Mouse (Mus musculus): ENCODE data around the gene Dgke. TPM values are rescaled to one million over a fixed set of nuclear protein-coding genes. Genes with fewer than 3 reads are reported as not detected.
"Not testable (repeated sequence)": the region's sequence is repeated elsewhere in the genome, so short reads cannot be mapped to it uniquely, and the experiment has no call there.

Gene Dgke
- polyA plus RNA-seq, 1 experiment from 2014 or later: 5.7 TPM

DNA sequence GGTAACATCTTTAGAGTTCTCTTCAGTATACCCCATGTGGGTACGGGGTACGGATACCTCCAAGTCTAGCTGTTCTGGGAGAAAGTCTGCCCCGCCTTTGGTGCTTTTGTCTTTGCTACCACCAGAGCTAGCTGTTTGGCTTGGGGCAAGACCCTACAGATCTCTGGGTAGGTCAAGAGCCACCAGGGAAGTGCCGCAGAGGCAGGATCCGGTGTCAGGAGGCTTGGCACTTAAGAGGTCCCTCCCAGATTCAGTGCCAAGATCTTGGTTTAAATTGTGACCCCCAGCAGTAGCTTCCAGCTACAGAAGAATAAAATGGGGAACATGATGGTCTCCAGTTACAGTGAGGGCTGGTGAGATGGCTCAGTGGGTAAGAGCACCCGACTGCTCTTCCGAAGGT lies 65.1 kb downstream of the Dgke start:
- Histone ChIP-seq H3K36me3 (peaks cover 14% of the 10 kb centered on the region), H3K4me3 (peak overlapping the region; percentile 73), H3K4me2 (peak overlapping the region; percentile 69), H3K9me3 (replicated peaks) (no peaks in the 10 kb centered on the region), H3K4me1 (replicated peaks) (peaks cover 37% of the 10 kb centered on the region), H3K27ac (no peak overlapping the region), H3K9ac (no peak overlapping the region), H3K27me3 (no peaks in the 10 kb centered on the region)
- no peak for ATAC-seq (replicated peaks; ENCODE audit: insufficient number of reproducible peaks, insufficient read depth, low FRiP score, low read depth)
- WGBS: 92% methylated on average over 7 of the region's 7 CpGs

DNA sequence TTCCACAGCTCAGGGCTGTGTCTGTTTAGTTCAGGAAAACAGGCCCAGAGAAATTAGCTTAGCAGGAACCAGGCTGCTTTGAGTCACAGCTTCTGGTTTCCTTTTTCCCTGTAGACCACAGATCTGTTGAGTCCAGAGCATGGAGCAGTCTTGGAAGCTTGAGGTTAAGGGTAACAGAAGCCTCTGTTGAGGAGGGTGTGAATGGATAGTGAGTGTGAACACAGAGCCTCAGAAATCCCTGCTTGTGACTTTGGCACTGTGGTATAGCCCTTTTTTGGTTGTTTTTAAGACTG lies 66.2 kb downstream of the Dgke start:
- H3K4me2 ChIP-seq: peak overlapping the region; percentile 69
- H3K4me1 ChIP-seq (replicated peaks): peaks cover 37% of the 10 kb centered on the region
- H3K9me3 ChIP-seq (replicated peaks): no peaks in the 10 kb centered on the region
- H3K9ac ChIP-seq: peak overlapping the region; percentile 77
- no peak for ATAC-seq (replicated peaks; ENCODE audit: insufficient number of reproducible peaks, insufficient read depth, low FRiP score, low read depth)
- peaks cover 3% of the 10 kb centered on the region; the same call in 1 of the 2 replicates for H3K36me3 ChIP-seq
- no peaks in the 10 kb centered on the region for H3K27me3 ChIP-seq
- H3K27ac ChIP-seq: 0 out of 2 replicates have a peak overlapping the region, but pooled peaks have one; percentile 67
- peak overlapping the region; percentile 73 for H3K4me3 ChIP-seq

DNA sequence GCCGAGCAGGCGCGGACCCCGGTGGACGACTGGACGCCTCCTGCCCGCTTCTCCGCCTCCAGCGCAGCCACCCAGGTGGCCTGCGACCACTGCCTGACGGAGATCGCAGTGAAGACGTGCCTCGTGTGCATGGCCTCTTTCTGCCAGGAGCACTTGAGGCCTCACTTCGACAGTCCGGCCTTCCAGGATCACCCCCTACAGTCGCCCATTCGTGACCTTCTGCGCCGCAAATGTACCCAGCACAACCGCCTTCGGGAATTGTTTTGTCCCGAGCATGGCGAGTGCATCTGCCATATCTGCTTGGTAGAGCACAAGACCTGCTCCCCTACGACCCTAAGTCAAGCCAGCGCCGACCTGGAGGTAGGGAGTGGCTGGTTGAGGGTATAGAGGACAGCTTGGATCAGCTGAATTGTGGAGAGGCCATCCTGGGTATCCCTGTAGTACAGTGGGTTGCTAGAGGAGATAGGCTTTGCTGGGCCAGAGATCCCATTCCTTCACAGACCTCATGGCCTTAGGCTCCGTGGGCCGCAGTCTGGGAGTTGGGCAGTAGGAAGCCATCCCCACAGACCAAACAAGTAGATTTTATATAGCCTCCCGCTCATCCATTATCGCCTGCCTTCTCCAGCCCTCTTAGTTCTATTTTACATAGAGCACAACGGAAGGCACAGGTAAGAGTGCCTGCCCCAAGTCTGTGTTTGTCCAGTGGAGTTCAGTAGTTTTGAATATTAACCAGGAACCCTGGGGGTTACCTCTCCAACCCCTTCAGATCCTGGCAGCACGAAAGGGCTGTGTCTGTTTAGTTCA lies 66.7 kb downstream of the Dgke start:
- ATAC-seq (replicated peaks; ENCODE audit: insufficient number of reproducible peaks, insufficient read depth, low FRiP score, low read depth): peak; percentile 3; the same call in 1 of the 2 replicates

DNA sequence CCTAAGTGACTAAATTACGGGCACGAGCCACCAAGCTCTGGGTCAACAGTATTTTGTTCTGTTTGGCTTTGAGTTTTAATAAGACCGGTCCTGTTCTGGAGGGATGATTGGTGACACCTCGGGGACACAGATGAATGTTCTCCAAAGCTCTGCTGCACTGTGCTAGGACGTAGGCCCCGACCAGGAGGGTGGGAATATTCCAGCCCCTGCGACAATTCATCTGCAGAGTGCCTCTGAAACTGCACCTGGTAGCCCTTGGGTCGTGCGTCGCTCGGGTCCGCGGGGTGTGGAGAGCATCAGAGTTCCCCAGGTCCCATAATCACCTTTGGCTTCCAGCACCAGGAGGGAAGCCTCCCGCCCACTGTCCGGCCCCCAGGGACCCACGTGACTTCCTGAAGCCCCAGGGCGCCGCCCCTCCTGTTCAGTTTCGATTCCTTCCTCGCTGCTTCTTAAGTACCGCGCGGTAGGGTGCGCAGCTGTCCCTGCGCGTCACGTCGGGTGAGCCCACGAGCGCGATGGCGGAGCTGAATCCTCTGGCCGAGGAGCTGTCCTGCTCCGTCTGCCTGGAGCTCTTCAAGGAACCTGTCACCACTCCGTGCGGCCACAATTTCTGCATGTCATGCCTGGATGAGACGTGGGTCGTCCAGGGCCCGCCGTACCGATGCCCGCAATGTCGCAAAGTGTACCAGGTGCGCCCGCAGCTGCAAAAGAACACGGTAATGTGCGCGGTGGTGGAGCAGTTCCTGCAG lies 67.5 kb downstream of the Dgke start, which contains the start of gene Trim25:
Gene Trim25 (plus strand): TSS at position 403 of the 749 bp plus-strand sequence.
- H3K36me3 ChIP-seq: no peaks in the 10 kb centered on the region
- peak within 1 kb of the TSS; percentile 67 for H3K27ac ChIP-seq
- under 1% methylated on average over 48 of the region's 48 CpGs for WGBS
- peak; percentile 89 for ATAC-seq (replicated peaks; ENCODE audit: insufficient number of reproducible peaks, insufficient read depth, low FRiP score, low read depth)
- peak within 1 kb of the TSS; percentile 77 for H3K9ac ChIP-seq
- H3K9me3 ChIP-seq (replicated peaks): no peaks in the 10 kb centered on the region
- peak within 1 kb of the TSS; percentile 73 for H3K4me3 ChIP-seq
- H3K4me1 ChIP-seq (replicated peaks): peaks cover 37% of the 10 kb centered on the region
- peak within 1 kb of the TSS; percentile 69 for H3K4me2 ChIP-seq
- H3K27me3 ChIP-seq: no peaks in the 10 kb centered on the region

More for the DNA sequence above, 66.7 kb downstream of the Dgke start:
- peak overlapping the region; percentile 67 for H3K27ac ChIP-seq
- peak overlapping the region; percentile 73 for H3K4me3 ChIP-seq
- 17% methylated on average over 33 of the region's 33 CpGs for WGBS
- H3K36me3 ChIP-seq: no peaks in the 10 kb centered on the region
- H3K4me2 ChIP-seq: peak overlapping the region; percentile 69
- no peaks in the 10 kb centered on the region for H3K27me3 ChIP-seq
- peaks cover 37% of the 10 kb centered on the region for H3K4me1 ChIP-seq (replicated peaks)
- H3K9ac ChIP-seq: peak overlapping the region; percentile 77
- H3K9me3 ChIP-seq (replicated peaks): no peaks in the 10 kb centered on the region

DNA sequence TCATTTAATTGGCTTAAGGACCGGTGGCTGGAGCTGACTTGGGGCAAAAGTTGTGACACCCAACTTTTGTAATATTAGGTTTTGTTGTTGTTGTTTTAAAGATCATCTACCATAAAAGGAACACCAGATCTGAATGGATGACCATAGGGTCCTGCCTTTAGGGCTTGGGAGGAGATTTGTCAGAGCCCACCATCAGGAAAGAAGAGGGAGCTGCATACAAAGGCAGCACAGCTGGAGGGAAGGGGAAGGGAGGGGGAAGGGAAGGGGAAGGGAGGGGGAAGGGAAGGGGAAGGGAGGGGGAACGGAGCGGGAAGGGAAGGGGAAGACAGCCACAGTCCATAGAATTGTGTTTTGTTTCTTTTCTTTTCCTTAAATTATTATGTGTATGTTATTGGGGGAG lies 68.2 kb downstream of the Dgke start:
- Histone ChIP-seq H3K4me1 (replicated peaks) (peaks cover 30% of the 10 kb centered on the region), H3K9ac (no peak overlapping the region), H3K27me3 (no peaks in the 10 kb centered on the region), H3K27ac (0 out of 2 replicates have a peak overlapping the region, but pooled peaks have one; percentile 4), H3K4me2 (peak overlapping the region; percentile 69; the same call in 1 of the 2 replicates), H3K4me3 (peak overlapping the region; percentile 73; the same call in 1 of the 2 replicates), H3K9me3 (replicated peaks) (no peaks in the 10 kb centered on the region), H3K36me3 (no peaks in the 10 kb centered on the region)
- WGBS: 22% methylated on average over 3 of the region's 3 CpGs
- no peak for ATAC-seq (replicated peaks; ENCODE audit: insufficient number of reproducible peaks, insufficient read depth, low FRiP score, low read depth)

DNA sequence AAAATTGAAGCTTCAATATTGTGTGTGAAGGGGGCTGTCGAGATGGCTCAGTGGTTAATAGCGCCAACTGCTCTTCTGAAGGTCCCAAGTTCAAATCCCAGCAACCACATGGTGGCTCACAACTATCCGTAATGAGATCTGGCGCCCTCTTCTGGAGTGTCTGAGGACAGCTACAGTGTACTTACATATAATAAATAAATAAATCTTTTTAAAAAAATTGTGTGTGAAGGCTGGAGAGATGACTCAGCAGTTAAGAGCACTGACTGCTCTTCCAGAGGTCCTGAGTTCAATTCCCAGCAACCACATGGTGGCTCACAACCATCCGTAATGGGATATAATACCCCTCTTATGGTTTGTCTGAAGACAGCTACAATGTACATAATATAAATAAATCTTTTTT lies 69.3 kb downstream of the Dgke start:
- 87% methylated on average over 5 of the region's 5 CpGs for WGBS
- H3K9me3 ChIP-seq (replicated peaks); H3K36me3 ChIP-seq; H3K9ac ChIP-seq; H3K4me3 ChIP-seq; ATAC-seq (replicated peaks; ENCODE audit: insufficient number of reproducible peaks, insufficient read depth, low FRiP score, low read depth); H3K4me2 ChIP-seq; H3K27me3 ChIP-seq: not testable (repeated sequence)
- Histone ChIP-seq H3K27ac (peak overlapping the region; percentile 62; the same call in 1 of the 2 replicates), H3K4me1 (replicated peaks) (peaks cover 19% of the 10 kb centered on the region)

DNA sequence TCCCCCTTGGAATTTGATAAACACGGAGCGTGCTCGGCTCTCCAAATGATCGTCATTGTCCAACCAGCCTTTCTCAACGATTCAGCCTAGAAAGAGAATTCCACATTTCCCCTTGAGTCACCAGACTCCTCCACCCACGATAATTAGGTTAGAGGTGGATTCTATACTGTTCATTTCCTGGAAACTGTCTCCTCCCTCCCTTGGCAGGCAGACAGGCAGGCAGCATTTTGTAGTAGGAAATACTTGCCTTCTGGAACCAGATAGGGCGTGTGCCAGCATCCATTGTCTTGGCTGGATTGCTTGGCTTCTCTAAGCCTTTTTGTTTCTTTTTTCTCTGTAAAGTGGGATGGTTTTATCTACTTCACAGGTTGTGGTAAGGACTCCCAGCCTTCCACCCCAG lies 70.2 kb downstream of the Dgke start:
- Histone ChIP-seq H3K9me3 (replicated peaks) (no peaks in the 10 kb centered on the region), H3K27ac (peak overlapping the region; percentile 62), H3K27me3 (no peaks in the 10 kb centered on the region), H3K36me3 (no peaks in the 10 kb centered on the region), H3K9ac (no peak overlapping the region), H3K4me3 (no peak overlapping the region), H3K4me2 (no peak overlapping the region), H3K4me1 (replicated peaks) (peaks cover 17% of the 10 kb centered on the region)
- WGBS: 58% methylated on average over 7 of the region's 7 CpGs
- peak; percentile 4; the same call in 1 of the 2 replicates for ATAC-seq (replicated peaks; ENCODE audit: insufficient number of reproducible peaks, insufficient read depth, low FRiP score, low read depth)

DNA sequence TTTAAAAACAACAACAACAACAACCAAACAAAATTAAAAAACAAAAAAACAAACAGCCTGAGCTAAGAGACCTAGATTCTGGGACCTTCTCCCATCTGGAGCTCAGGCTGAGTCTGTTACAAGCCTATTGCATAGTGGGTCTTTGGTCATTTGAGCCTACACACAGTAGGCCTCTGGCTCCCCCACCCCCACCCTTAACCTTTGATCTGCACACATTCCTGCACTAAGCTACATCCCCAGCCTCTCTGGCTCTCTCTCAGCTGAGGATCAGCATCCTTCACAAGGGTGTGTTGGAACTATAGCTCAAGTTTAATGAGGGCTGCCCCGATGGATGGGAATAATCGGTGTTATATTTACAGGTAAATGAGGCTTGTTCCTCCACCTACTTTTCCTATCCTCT lies 71.0 kb downstream of the Dgke start:
- no peak overlapping the region for H3K4me3 ChIP-seq
- no peak for ATAC-seq (replicated peaks; ENCODE audit: insufficient number of reproducible peaks, insufficient read depth, low FRiP score, low read depth)

DNA sequence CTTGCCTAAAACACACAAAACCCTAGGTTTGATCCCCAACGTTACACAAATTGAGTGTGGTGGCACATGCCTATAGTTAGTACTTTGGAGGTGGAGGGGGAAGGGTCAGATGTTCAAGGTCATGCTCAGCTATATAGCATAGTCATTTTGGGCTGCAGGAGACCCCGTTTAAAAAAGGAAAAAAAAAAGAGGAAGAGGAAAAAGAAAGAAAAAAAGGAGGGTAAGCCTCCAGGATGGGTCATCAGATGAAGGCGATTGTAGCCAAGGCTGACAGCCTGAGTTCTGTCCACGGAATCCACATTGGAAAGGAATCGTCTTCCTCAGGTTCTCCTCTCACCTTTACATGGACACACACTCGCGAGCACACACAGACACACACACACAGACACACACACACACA lies 72.2 kb downstream of the Dgke start:
- Histone ChIP-seq H3K9ac (no peak overlapping the region), H3K27ac (no peak overlapping the region), H3K27me3 (no peaks in the 10 kb centered on the region), H3K4me2 (no peak overlapping the region), H3K36me3 (peaks cover 9% of the 10 kb centered on the region), H3K4me3 (no peak overlapping the region), H3K4me1 (replicated peaks) (peaks cover 5% of the 10 kb centered on the region), H3K9me3 (replicated peaks) (no peaks in the 10 kb centered on the region)
- no peak for ATAC-seq (replicated peaks; ENCODE audit: insufficient number of reproducible peaks, insufficient read depth, low FRiP score, low read depth)
- WGBS: 76% methylated on average over 7 of the region's 7 CpGs

More for the DNA sequence above, 71.0 kb downstream of the Dgke start:
- no peak overlapping the region for H3K27ac ChIP-seq
- no peak overlapping the region for H3K4me2 ChIP-seq
- peaks cover 8% of the 10 kb centered on the region for H3K36me3 ChIP-seq
- H3K27me3 ChIP-seq: no peaks in the 10 kb centered on the region
- WGBS: 83% methylated on average over 2 of the region's 2 CpGs
- H3K9ac ChIP-seq: no peak overlapping the region
- no peaks in the 10 kb centered on the region for H3K9me3 ChIP-seq (replicated peaks)
- H3K4me1 ChIP-seq (replicated peaks): peaks cover 13% of the 10 kb centered on the region

DNA sequence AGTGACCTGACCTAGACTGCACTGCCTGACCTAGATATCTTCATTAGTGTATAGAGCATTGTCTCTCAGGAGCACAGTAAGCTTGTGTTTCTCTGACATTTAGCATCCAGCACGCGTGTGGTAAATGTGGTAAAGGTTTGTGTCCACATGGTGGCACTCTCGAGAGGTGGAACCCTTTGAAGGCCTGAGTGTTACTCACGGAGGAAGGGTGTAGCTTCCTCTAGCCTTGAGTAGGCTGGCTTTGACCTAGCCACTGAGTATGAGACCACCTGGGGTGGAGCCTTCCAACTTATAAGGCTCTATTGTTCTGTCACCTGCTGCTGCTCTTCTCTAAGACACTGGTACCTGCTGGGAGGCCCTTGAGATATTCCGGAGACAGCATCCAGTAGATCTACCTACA lies 73.0 kb downstream of the Dgke start:
- 17% methylated on average over 5 of the region's 5 CpGs for WGBS
- Histone ChIP-seq H3K27ac (no peak overlapping the region), H3K4me2 (no peak overlapping the region), H3K4me1 (replicated peaks) (no peaks in the 10 kb centered on the region; the same call in 1 of the 2 replicates), H3K36me3 (peaks cover 9% of the 10 kb centered on the region), H3K27me3 (no peaks in the 10 kb centered on the region), H3K9ac (no peak overlapping the region), H3K9me3 (replicated peaks) (no peaks in the 10 kb centered on the region), H3K4me3 (no peak overlapping the region)
- ATAC-seq (replicated peaks; ENCODE audit: insufficient number of reproducible peaks, insufficient read depth, low FRiP score, low read depth): no peak

DNA sequence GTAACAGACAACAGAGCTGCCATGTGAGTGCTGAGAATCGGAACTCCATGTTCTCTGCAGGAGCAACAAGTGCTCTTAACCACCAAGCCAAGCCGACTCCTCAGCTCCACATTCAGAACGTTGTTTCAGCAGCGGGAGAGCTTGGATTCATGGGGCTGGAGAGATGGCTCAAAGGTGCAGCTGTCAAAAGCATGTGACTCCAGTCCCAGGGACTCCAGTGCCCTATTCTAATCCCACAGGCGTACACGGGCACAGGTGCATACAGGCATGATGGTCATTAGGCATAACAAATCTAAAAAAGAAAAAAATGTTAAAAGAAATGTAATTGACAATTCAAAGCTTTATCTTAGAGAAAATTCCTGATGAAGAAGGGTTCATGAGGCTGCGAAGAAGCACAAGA lies 73.5 kb downstream of the Dgke start:
- Histone ChIP-seq H3K9ac (no peak overlapping the region), H3K4me2 (no peak overlapping the region), H3K4me1 (replicated peaks) (no peaks in the 10 kb centered on the region), H3K27ac (no peak overlapping the region), H3K36me3 (peaks cover 9% of the 10 kb centered on the region), H3K9me3 (replicated peaks) (no peaks in the 10 kb centered on the region), H3K27me3 (no peaks in the 10 kb centered on the region), H3K4me3 (no peak overlapping the region)
- 51% methylated on average over 7 of the region's 7 CpGs for WGBS
- ATAC-seq (replicated peaks; ENCODE audit: insufficient number of reproducible peaks, insufficient read depth, low FRiP score, low read depth): no peak

All from heart, embryonic 15.5 days (tissue).